Mouse (Mus musculus): ENCODE results near the gene Ttc22.

Ttc22 gene

GRCm38 (mm10) chr4:106615637-106616036 lies 6.6 kb upstream of the Ttc22 start:
- no peak for DNase-seq (ENCODE audit: low read depth, low spot score)

GRCm38 (mm10) chr4:106617056-106617455 lies 5.2 kb upstream of the Ttc22 start, which contains the start of gene Lexm:
TSS of gene Lexm (minus strand) at chr4:106617241.
- DNase-seq (ENCODE audit: low read depth, low spot score) = peak; percentile 47

GRCm38 (mm10) chr4:106618898-106619297 lies 3.3 kb upstream of the Ttc22 start:
- DNase-seq (ENCODE audit: low read depth, low spot score) = no peak

- DNase-seq (ENCODE audit: low read depth, low spot score) = no peak
Observed at GRCm38 (mm10) chr4:106621428-106621827, 804 bp upstream of the Ttc22 start.

GRCm38 (mm10) chr4:106622712-106623111 lies 480 bp downstream of the Ttc22 start:
- DNase-seq (ENCODE audit: low read depth, low spot score) = no peak

GRCm38 (mm10) chr4:106624271-106624670 lies 2.0 kb downstream of the Ttc22 start:
- DNase-seq (ENCODE audit: low read depth, low spot score) = no peak

GRCm38 (mm10) chr4:106627809-106628208 lies 5.6 kb downstream of the Ttc22 start:
- no peak for DNase-seq (ENCODE audit: low read depth, low spot score)

- no peak for DNase-seq (ENCODE audit: low read depth, low spot score)
Observed at GRCm38 (mm10) chr4:106628650-106629360, 6.6 kb downstream of the Ttc22 start.

GRCm38 (mm10) chr4:106629374-106629773 lies 7.1 kb downstream of the Ttc22 start:
- DNase-seq (ENCODE audit: low read depth, low spot score) = no peak

GRCm38 (mm10) chr4:106630333-106631220 lies 8.3 kb downstream of the Ttc22 start:
- DNase-seq (ENCODE audit: low read depth, low spot score) = peak; percentile 71

- no peak for DNase-seq (ENCODE audit: low read depth, low spot score)
Observed at GRCm38 (mm10) chr4:106632313-106632712, 10.1 kb downstream of the Ttc22 start.

GRCm38 (mm10) chr4:106633281-106634085 lies 11.3 kb downstream of the Ttc22 start:
- DNase-seq (ENCODE audit: low read depth, low spot score) = no peak

- DNase-seq (ENCODE audit: low read depth, low spot score) = no peak
Observed at GRCm38 (mm10) chr4:106634086-106634479, 11.9 kb downstream of the Ttc22 start.

GRCm38 (mm10) chr4:106643483-106644217 lies 21.4 kb downstream of the Ttc22 start:
- DNase-seq (ENCODE audit: low read depth, low spot score) = no peak

- DNase-seq (ENCODE audit: low read depth, low spot score) = no peak
Observed at GRCm38 (mm10) chr4:106644218-106644610, 22.0 kb downstream of the Ttc22 start.

GRCm38 (mm10) chr4:106645797-106646196 lies 23.6 kb downstream of the Ttc22 start:
- no peak for DNase-seq (ENCODE audit: low read depth, low spot score)

GRCm38 (mm10) chr4:106647137-106647536 lies 24.9 kb downstream of the Ttc22 start:
- DNase-seq (ENCODE audit: low read depth, low spot score) = no peak

- DNase-seq (ENCODE audit: low read depth, low spot score) = peak; percentile 98
Observed at GRCm38 (mm10) chr4:106650833-106651527, 28.7 kb downstream of the Ttc22 start, which contains the start of gene Pars2. TSS of gene Pars2 (plus strand) at chr4:106651069.

GRCm38 (mm10) chr4:106652546-106652945 lies 30.3 kb downstream of the Ttc22 start:
- DNase-seq (ENCODE audit: low read depth, low spot score) = no peak

- DNase-seq (ENCODE audit: low read depth, low spot score) = no peak
Observed at GRCm38 (mm10) chr4:106653051-106653450, 30.8 kb downstream of the Ttc22 start.
